Mouse (Mus musculus) midbrain, postnatal 0 days (tissue): ENCODE data around the gene Gjc1. TPM values are rescaled to one million over a fixed set of nuclear protein-coding genes. Genes with fewer than 3 reads are reported as not detected.

Experiments
- ATAC-seq: fragments of 200-750 bp; cut with Nextera tagmentation; 2 replicates; pipeline ENCODE4 v1.8.0; 2017; ENCODE audit warnings: moderate number of reproducible peaks, mild to moderate bottlenecking, moderate TSS enrichment, moderate library complexity; ENCODE audit not compliant: low FRiP score
- DNase-seq: peaks from one replicate; pipeline ENCODE4 v3.0.0-alpha.2; 2015; ENCODE audit warnings: low spot score
- H3K27ac ChIP-seq: fragments of 300-500 bp; sonication (generic); 2 replicates; pipeline ENCODE4 v1.5.1; 2014; ENCODE audit warnings: low read depth, mild to moderate bottlenecking, low read length, mixed read lengths
- H3K27me3 ChIP-seq: fragments of 300-500 bp; sonication (generic); 2 replicates; pipeline ENCODE4 v1.6.1; 2014; ENCODE audit warnings: low read length, control low read depth, mixed read lengths; ENCODE audit not compliant: insufficient read depth
- H3K36me3 ChIP-seq: fragments of 300-500 bp; sonication (generic); 2 replicates; pipeline ENCODE4 v1.6.1; 2014; ENCODE audit warnings: low read length, control low read depth, mixed read lengths; ENCODE audit not compliant: insufficient read depth
- H3K4me1 ChIP-seq: fragments of 300-500 bp; sonication (generic); 2 replicates; pipeline ENCODE4 v1.6.1; 2014; ENCODE audit warnings: mild to moderate bottlenecking, control low read depth, antibody characterized with exemption, low read length, mixed read lengths; ENCODE audit not compliant: insufficient read depth
- H3K4me2 ChIP-seq: fragments of 300-500 bp; sonication (generic); 2 replicates; pipeline ENCODE4 v1.6.1; 2014; ENCODE audit warnings: low read depth, mild to moderate bottlenecking, low read length, mixed read lengths; ENCODE audit not compliant: poor library complexity, severe bottlenecking
- H3K4me3 ChIP-seq: fragments of 300-500 bp; sonication (generic); 2 replicates; pipeline ENCODE4 v1.5.1; 2014; ENCODE audit warnings: low read depth, mild to moderate bottlenecking, low read length, moderate library complexity
- H3K9ac ChIP-seq: fragments of 300-500 bp; sonication (generic); replicated peaks from 2 replicates; pipeline ENCODE4 v1.6.1; 2014; ENCODE audit warnings: mild to moderate bottlenecking, low read length, moderate library complexity, mixed read lengths; ENCODE audit not compliant: poor library complexity, severe bottlenecking
- H3K9me3 ChIP-seq: fragments of 300-500 bp; sonication (generic); 2 replicates; pipeline ENCODE4 v1.6.1; 2016; ENCODE audit warnings: low read length, control low read depth
- CTCF ChIP-seq: IDR thresholded peaks from 2 replicates; pipeline ENCODE4 v1.5.1; 2016; ENCODE audit warnings: antibody characterized with exemption, mild to moderate bottlenecking
- WGBS: fragments of 180-500 bp; shearing (Covaris S2); extraction: QIAGEN DNeasy Blood & Tissue Kit; methylation state at CpG from one replicate; pipeline ENCODE4 v1.1.7; 2014; 5-methylcytosine and 5-hydroxymethylcytosine counted together
- polyA plus RNA-seq: library from polyadenylated mRNA; unstranded; fragments of >200 nt; fragmentation: Nextera tagmentation; extraction: Ambion mirVana; gene quantifications from 2 replicates; pipeline ENCODE4 v1.2.1, GENCODE M21; 2015
- total RNA-seq: library from RNA; depleted of rRNA; stranded (reverse); fragments of >200 nt; gene quantifications from 2 replicates; pipeline ENCODE4 v1.2.3, GENCODE M21; 2014

The Gjc1 gene
- total and polyA plus RNA-seq, 2 experiments from 2014 or later = 14.8 to 18.8 TPM

DNA sequence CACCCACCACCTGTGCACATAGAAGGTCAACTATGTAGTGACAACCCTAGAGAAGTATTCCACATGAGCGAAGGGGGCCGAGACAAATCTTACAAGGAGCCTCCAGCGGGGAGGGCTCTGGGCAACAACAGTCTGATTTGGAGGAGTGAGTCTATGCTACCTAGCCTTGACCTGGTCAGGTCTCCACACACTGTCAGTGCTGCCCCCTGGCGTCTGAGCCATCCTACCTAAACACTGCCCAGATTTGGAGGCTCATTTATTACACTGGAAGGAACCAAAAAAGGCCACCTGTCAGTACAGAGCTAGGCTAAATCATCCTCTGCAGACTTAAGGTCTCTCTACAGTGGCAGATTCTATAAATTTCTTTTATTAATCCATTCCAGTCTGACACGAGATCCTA, 32.4 kb upstream of the Gjc1 start:
- no peak for ATAC-seq
- Histone ChIP-seq H3K27ac (no peak overlapping the region), H3K4me2 (no peak overlapping the region), H3K27me3 (no peaks in the 10 kb centered on the region), H3K9ac (no peak overlapping the region), H3K4me1 (no peaks in the 10 kb centered on the region), H3K4me3 (no peak overlapping the region), H3K9me3 (no peaks in the 10 kb centered on the region), H3K36me3 (peaks cover 65% of the 10 kb centered on the region)
- whole genome bisulfite sequencing = 65% methylated on average over 5 of the region's 5 CpGs
- TF ChIP-seq CTCF = peak; percentile 67
- DNase-seq = peak; percentile 47

DNA sequence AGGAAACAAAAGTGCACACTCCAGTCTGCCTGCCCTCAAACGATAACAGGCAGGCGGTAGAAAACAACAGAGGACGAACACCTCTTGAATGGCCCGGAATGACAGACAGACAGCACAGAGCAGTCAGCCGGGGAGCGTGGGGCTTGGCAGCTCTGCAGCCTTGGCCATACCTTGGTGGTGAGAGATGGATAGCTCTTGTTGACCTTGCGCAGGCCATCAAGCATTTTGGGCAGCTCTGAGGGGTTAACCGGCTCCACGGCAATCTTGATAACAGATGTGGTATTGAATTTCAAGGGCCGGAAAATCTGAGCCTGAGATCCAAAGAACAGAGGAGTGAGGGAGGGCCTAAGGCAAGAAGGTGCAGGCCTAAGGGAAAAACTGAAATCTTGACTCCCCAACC, 26.4 kb upstream of the Gjc1 start:
- H3K4me3 ChIP-seq = no peak overlapping the region
- H3K4me2 ChIP-seq = no peak overlapping the region
- H3K9ac ChIP-seq = no peak overlapping the region
- no peaks in the 10 kb centered on the region for H3K27me3 ChIP-seq
- no peak for TF ChIP-seq CTCF
- H3K4me1 ChIP-seq = no peaks in the 10 kb centered on the region
- H3K36me3 ChIP-seq = peaks cover 82% of the 10 kb centered on the region
- no peak for DNase-seq
- no peaks in the 10 kb centered on the region for H3K9me3 ChIP-seq
- 91% methylated on average over 10 of the region's 10 CpGs for WGBS
- H3K27ac ChIP-seq = no peak overlapping the region
- no peak for ATAC-seq

- peaks cover 62% of the 10 kb centered on the region for H3K36me3 ChIP-seq
- H3K9me3 ChIP-seq = no peaks in the 10 kb centered on the region
- H3K9ac ChIP-seq = no peak overlapping the region
- 90% methylated on average over 9 of the region's 9 CpGs for WGBS
- ATAC-seq (no peak), DNase-seq (no peak)
- no peak overlapping the region for H3K4me3 ChIP-seq
- TF ChIP-seq CTCF = no peak
- H3K27me3 ChIP-seq = no peaks in the 10 kb centered on the region
- no peak overlapping the region for H3K4me2 ChIP-seq
- H3K4me1 ChIP-seq = no peaks in the 10 kb centered on the region
- 0 out of 2 replicates have a peak overlapping the region, but pooled peaks have one; percentile 18 for H3K27ac ChIP-seq
These were observed 19.2 kb upstream of the Gjc1 start for GRCm38 (mm10) chr11:102838616-102839150.

DNA sequence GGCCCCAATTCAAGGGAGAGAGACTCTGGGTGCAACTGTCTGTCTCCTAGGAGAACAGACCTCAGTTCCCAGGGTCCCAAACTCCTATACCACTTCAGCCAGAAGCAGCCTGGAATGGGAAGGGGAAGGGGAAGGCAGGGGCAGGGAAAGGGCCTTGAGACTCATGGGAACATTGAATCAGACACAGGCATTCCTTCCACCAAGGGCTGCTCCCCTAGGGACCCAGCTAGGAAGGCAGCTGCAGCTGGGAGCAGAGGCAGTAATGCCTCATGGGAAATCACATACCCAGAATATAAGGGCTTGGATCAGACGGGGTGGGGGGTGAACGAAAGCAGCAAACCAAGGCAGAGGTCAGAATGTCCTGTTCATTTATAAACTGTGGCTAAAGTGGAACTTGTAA, 18.6 kb upstream of the Gjc1 start:
- Histone ChIP-seq H3K27ac (no peak overlapping the region), H3K9ac (no peak overlapping the region), H3K4me1 (no peaks in the 10 kb centered on the region), H3K4me3 (no peak overlapping the region), H3K27me3 (no peaks in the 10 kb centered on the region), H3K9me3 (no peaks in the 10 kb centered on the region), H3K4me2 (no peak overlapping the region), H3K36me3 (peaks cover 56% of the 10 kb centered on the region)
- 92% methylated on average over 2 of the region's 2 CpGs for WGBS
- no peak for TF ChIP-seq CTCF
- no peak for ATAC-seq
- DNase-seq = no peak

DNA sequence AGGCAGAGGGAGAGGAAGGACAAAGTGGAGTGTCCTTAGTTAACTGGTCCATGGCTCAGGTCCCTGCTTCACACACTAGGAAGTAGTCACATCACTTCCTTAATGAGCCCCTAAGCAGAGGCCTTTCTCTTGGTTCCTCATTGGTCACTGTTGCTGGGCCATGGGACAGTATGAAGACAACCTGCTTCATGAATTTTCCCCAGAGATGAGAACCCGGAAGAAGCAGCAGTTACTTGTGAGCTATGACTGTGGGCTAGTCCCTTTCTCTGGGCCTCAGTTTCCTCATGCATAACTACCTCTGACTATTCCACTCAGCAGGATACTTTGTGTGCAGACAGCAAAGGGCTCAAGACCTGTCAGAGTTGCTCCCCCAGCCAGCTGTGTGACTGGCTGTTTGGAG, 17.9 kb upstream of the Gjc1 start:
- Histone ChIP-seq H3K4me2 (0 out of 2 replicates have a peak overlapping the region, but pooled peaks have one; percentile 4), H3K27ac (no peak overlapping the region), H3K4me1 (no peaks in the 10 kb centered on the region), H3K36me3 (peaks cover 50% of the 10 kb centered on the region), H3K9ac (no peak overlapping the region), H3K9me3 (no peaks in the 10 kb centered on the region), H3K27me3 (no peaks in the 10 kb centered on the region), H3K4me3 (no peak overlapping the region)
- no peak for ATAC-seq
- no peak for DNase-seq
- WGBS = 100% methylated on average over 1 of the region's 1 CpGs
- no peak for TF ChIP-seq CTCF

DNA sequence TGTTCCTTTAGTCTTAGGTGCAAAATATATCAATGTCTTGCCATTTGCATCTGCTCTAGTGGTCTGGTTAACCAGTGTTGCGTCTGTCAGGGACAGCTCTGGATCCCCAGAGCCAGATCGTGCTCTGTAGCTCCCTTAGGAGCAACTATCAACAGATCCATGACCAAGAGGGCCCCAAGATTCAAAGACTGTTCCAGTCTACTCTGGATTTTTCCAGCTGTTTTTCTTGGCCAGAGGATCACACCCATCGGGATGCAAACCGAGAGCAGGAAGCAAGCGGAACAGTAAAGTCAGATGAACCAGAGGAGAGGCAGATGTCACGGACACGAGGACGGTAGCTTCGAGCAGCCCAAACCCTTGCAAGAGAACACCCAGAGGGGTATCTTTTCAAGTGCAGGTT, 16.6 kb upstream of the Gjc1 start:
- H3K27me3 ChIP-seq = no peaks in the 10 kb centered on the region
- 88% methylated on average over 9 of the region's 9 CpGs for WGBS
- no peak overlapping the region for H3K4me2 ChIP-seq
- H3K9me3 ChIP-seq = no peaks in the 10 kb centered on the region
- H3K9ac ChIP-seq = no peak overlapping the region
- ATAC-seq (no peak), DNase-seq (no peak)
- no peaks in the 10 kb centered on the region for H3K4me1 ChIP-seq
- H3K4me3 ChIP-seq = no peak overlapping the region
- H3K36me3 ChIP-seq = peaks cover 43% of the 10 kb centered on the region
- TF ChIP-seq CTCF = no peak
- H3K27ac ChIP-seq = 0 out of 2 replicates have a peak overlapping the region, but pooled peaks have one; percentile 13
